Mouse (Mus musculus): Measurements from ENCODE around the gene Cybrd1.

Cybrd1 gene

DNA sequence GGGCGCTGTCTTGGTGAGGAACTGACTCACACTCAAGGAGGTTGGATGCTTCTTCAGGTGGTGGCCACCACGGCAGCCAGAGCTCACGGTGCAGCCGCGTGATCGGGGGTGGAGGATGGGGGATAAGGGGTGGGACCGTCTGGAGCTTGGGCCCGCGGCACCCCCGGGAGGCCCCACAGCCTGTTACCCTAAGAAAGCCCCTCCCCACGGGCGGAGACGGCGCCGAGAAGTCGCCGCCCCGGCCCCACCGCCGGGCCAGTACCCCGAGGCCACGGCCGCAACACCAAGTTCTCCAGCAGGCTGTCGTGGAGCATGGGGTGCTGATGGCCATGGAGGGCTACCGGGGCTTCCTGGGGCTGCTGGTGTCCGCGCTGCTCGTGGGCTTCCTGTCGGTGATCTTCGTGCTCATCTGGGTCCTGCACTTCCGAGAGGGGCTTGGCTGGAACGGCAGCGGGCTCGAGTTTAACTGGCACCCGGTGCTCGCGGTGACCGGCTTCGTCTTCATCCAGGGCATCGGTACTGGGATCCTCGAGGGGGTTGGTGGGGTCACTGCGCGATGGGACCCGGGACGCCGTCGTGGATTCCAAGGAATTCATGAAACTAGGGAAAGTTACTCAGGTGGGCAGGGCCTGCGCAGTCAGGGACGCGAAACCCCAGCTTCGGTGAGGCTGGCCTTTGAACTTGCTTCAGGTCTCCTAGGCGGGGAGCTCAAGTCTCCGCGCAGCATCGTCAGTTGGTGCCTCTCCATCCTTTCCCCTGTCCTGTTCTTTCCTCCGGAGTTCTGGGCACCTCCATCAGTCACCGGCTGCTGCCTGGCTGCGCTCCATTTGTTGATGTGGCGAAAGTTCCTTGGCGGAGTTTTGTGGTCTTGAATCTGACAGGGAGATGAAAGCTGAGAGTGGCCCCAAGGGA is at the start of gene Cybrd1:
TSS of gene Cybrd1 (plus strand) at position 127 of the 912 bp plus-strand sequence.
- DNase-seq, result peak; percentile 52

DNA sequence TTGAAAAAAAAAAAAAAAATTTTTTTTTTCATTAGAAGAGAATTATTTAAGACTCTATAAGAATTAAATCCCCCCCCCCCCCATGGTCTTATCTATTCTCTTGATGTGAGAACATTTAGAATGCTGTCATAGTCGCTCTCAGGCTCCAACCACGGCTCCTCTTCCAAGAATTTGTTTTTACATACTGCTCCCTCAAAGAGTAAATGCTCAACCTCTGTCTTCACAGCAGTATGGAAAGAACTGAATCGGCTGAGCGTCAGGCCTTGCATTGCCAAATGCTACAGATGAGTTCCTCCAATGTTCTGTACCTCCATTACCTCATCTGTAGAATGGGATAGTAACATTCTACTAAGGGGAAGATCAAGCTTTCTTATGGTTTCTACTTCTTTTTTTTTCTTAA is 46.1 kb upstream of the Cybrd1 start:
- no peak for DNase-seq

DNA sequence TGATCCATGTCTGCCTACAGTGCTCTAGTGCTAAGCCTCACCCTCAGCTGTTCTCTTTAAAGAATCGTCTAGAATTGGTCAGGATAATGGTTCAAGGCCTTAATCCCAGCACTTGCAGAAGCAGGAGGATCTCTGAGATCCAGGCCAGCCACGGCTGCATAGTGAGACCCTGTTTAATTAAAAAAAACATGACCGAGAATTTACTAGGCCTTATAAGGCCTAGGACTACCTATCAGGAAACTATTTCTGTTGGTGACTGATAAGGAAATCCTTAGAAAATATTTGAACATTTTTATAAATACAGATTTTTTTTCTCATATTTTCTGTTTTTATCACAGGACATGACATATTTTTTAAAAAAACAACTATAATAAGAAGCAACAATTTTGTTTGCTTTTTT is 44.4 kb upstream of the Cybrd1 start:
- no peak for DNase-seq

GRCm38 (mm10) chr2:71073828-71074227 is 43.9 kb upstream of the Cybrd1 start:
- DNase-seq, result no peak

- DNase-seq, result no peak
These were observed 35.3 kb upstream of the Cybrd1 start for GRCm38 (mm10) chr2:71082416-71082815.

GRCm38 (mm10) chr2:71083454-71084193 is 34.1 kb upstream of the Cybrd1 start:
- DNase-seq, result no peak

- no peak for DNase-seq
These were observed 28.0 kb upstream of the Cybrd1 start for GRCm38 (mm10) chr2:71089766-71090165.

DNA sequence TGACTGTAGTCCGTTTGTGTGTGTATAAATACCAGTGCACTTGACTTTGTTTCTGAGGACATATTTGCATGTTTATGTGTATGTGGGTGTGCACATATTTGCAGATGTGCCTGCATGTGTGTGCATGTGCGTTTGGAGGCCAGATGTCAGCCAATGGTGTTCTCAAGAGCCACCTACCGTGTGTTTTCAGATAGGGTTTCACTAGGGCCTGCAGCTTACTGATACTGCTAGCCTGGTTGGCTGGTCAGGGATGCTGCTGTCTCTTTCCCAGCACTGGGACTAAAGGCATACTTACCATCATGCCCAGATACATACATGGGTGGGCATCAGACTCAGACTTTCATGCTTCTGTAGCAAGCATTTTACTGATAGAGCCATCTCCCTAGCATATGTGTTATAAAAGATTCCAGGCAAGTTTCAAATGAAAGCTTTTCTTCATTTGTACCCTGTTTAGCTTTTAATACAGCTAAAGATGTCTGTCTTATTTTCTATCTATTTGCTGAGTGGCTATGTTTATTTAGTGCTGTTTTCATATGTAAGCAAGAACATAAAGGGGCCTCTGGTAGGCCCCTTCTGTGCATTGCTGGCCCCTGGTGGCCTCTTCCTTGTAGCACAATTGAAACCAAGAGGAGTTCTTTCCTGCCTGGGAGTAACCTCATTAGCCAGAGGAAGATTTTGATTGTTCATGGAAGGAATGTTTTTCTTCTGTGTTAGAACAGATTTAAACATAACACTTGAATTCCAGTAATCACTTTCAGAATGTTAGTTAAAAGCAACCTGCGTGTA is 26.9 kb upstream of the Cybrd1 start:
- peak; percentile 28 for DNase-seq

- no peak for DNase-seq
These were observed 21.6 kb upstream of the Cybrd1 start for GRCm38 (mm10) chr2:71096170-71096569.

- DNase-seq, result no peak
These were observed 15.0 kb upstream of the Cybrd1 start for GRCm38 (mm10) chr2:71102621-71103291.

- no peak for DNase-seq
These were observed 14.4 kb upstream of the Cybrd1 start for GRCm38 (mm10) chr2:71103292-71103680.

- DNase-seq, result no peak
These were observed 13.0 kb upstream of the Cybrd1 start for GRCm38 (mm10) chr2:71104696-71105095.

DNA sequence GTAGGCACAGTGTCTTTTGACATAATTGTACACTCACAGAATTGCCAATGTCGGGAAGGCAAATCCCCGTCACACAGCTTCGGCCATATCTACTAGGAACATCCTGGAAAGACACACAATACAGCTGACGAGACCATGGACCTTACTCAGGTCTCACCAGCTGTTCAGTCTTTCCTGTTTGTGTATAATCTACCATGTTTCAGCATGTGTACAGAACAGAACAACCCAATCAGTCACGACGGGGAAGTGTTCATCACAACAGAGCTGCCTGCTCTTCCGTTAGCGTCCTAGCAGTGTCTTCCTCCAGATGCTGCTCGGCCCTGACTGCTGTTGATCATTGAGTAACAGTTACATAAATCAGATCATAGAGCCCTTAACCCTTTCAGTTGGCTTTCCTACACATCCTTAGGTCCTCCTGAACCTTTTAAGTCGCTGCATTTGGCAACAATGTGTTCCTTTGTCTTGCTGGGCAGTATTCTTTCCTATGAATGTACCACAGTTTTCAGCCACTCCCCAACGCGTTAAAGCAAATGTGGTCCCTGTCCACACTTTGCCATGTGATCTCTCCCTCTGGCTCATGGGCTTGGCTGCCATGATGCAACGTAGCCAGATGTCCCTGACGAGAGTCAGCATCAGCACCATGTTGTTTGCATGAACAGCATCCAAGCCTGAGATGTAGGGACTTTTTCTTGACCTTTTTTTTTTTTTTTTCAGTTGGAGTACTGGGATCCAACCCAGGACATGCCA is 12.1 kb upstream of the Cybrd1 start:
- DNase-seq, result no peak

DNA sequence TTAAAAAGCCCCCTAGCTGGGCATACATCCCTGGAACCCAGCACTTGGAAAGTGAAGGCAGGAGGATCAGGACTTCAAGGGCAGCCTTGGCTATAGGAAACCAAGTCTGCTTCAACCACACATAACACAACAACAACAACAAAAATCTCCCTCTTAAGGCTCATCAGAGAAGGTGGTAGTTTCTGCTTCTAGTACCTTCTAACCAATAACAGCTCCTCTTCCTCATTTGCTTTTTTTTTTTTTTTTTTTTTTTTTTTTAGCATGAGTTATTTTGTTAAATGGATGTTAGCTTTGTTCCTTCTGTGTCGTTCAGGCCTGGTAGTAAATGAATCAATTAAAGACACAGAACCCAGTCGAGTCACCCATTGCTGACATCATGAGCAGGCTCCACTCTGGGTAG is 10.5 kb upstream of the Cybrd1 start:
- no peak for DNase-seq

- DNase-seq, result no peak
These were observed 9.2 kb upstream of the Cybrd1 start for GRCm38 (mm10) chr2:71108541-71108940.

GRCm38 (mm10) chr2:71113489-71114171 is 4.1 kb upstream of the Cybrd1 start:
- DNase-seq, result no peak

GRCm38 (mm10) chr2:71116151-71116550 is 1.6 kb upstream of the Cybrd1 start:
- no peak for DNase-seq

DNA sequence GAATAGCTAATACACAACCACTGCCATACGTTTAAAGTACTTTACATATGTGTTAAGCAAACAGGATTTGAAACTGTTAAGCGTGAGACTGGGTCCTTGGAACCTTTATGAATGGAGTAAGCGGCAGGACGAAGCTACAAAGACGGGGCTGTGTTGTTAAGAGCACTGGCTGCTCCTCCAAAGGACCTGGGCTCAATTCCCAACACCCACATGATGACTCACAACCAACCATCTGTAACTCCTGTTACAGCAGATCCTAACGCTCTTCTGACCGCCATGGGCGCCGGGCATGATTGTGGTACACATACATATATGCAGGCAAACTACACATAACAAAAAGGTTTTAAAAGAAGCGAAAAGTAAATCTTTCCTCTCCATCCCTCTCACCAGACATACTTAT is 3.1 kb downstream of the Cybrd1 start:
- no peak for DNase-seq

DNA sequence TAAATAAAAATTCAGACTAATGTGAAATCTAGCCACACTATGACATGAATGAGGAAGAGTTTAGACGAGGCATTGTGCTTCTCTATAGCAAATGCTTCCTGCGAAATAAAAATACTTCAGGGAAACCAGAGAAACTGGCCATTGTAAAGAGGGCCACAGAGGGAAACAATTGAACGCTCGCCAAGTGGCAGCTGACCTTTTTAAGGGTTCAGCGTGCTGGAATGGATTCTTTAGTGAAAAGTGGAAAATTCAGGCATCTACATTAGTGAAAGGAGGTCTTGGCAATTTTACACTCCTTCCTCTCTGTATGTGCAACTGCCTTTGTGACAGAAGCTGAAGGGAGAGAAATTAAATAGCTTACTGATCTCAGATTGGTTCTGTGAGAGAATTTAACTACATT is 3.7 kb downstream of the Cybrd1 start:
- no peak for DNase-seq

DNA sequence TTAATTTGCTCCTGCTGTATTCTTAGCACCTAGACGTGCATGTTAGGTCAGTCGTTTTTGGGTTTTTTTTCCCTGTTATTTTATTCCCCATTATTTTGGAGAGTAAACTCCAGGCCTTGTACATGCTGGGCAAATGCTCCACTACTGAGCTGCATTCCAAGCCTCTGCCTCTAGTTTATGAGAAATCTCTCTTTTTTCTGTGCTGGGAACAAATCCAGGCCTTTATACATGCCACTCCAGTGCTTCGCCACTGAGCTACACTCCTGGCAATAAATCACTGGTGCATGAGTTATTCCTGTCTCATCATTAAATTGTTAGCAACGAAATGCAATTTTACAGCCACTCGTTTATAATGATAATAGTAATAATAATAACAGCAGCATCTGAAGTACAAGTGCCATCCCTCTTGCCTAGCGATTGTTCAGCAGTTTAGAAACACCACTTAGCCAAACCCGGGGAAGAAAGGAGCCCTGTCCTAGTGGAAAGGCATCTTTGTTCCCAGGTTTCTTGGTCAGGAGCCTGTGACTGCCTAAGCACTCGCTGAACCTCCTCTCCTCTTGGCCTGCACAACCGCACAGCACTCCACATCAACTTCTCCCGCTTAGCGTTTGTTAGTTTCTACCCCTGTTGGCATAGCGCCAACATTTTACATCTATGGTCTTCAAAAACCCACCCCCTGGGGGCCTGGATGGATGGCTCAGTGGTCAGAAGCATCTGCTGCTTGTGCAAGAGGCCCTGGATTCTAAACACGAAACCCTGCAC is 4.7 kb downstream of the Cybrd1 start:
- no peak for DNase-seq

DNA sequence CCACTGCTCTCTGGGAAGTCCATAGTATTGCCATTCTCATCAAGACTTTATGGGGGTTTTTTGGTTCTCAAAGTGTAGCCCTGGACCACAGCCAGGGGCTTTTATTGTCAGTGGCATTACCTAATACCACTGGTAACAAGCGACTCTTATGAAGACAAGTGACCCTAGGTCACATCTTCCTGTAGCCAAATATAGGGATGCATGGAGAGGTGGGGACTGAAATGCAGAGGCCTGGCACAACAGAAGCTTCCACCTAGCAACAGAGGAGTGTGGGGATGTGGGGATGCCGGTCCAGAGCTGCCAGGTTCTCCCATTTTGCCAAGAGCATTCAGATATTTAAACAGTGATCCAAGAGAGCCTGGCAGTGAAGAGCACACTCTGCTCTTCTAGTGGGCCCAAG is 5.9 kb downstream of the Cybrd1 start:
- DNase-seq, result no peak

All from embryo, embryonic 11 days (tissue).